Mouse (Mus musculus): ENCODE measurements at regions not wholly inside any gene's neighbourhood (a gene's known extent, or its start where the extent isn't known, plus 50 kb on each side); places are given as distances from the start of the nearest gene placed in this dataset.

- no peak for DNase-seq
Observed at GRCm38 (mm10) chr12:35863141-35863540, 62.3 kb upstream of the Agr3 start.

DNA sequence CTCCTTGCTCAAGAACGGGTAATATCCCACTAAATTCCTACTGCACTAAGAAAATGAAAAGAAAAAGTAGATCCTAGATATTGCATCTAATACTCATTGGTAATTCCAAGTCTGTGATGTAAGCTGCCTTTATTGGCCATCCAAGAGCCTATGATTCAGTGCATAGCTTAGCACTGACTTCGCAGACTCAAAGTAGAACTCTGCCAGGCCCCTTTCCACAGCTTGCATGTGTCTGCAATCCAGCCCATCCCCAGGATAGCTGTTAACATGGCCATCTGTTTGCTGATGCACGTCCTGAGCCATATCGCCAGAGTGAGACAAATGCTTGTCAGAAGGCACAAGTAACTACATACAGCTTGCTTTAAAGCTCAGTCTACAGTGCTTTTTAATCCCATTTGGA lies 72.3 kb upstream of the Agr3 start:
- DNase-seq: no peak

DNA sequence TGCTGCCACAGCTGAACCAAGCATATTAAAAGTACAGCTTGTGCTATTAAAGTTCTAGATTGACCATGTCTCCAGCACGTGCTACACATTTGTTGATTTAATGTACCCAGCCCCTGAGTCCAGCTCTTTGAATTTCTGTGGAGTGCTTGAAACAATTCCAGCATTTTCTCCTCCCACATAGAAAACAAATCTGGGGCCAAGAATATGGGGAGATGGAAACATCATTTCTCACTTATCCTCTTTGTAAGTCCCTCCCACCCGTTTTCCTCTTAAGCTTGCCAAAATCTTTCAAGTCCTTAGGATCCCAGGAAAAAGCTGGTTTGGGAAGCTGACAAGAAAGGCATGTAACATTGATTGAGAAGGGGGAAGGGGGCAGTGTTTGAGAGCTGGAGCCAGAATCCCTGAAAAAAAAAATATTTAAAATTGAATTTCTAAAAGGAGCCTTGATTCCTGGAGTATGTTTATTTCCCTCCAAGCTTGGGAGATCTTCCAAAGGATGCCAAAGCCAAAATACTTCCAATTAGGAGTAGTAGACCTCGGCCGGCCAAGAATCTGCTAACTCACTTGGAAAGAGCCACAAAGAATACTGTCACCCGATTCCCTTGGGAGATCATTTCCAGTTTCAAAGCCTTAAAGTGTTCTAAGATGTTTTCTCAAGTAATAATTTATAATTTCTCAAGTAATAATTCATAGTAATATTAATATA lies 78.4 kb upstream of the Agr3 start:
- no peak for DNase-seq

GRCm38 (mm10) chr12:35836946-35837345 lies 88.5 kb upstream of the Agr3 start:
- DNase-seq: no peak

DNA sequence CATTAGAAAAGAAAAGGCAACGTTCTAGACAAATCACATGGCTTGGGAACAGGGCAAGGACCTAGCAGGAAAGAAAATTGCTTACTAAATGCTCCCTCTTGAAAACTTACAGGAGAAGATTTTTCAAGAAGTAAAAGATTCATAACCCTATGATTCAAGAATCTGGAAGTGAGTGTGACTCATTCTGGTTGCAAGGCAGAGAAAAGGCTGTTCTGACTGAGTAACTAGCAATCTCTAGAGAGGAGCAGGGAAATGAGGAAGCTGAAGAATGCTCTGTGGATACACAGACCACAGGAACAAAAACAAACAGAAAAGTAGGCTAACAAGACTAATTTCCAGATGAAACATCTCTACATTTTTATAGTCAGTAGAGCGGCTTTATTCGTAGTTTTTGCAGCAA lies 92.1 kb upstream of the Agr3 start:
- DNase-seq: no peak

- no peak for DNase-seq
Observed at GRCm38 (mm10) chr12:35831922-35832512, 93.4 kb upstream of the Agr3 start.

DNA sequence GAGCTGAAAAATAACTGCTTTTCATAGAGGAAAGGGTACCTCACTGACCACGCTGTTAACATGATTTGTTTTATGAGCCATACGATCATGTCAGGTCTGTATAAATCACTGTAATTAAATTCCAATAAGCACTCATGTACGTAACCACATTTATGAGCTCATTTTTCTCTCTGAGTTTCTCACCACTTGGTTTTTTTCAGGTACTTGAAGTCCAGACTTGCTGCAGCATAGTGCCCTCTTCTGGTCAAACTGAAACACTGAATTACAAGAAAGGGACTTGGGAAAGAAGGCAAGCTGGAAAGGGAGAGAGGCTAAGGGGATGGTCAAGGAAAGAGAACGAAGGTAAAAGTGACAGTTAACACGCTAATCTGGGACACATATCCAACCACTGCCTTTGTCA lies 94.2 kb upstream of the Agr3 start:
- peak; percentile 79 for DNase-seq

DNA sequence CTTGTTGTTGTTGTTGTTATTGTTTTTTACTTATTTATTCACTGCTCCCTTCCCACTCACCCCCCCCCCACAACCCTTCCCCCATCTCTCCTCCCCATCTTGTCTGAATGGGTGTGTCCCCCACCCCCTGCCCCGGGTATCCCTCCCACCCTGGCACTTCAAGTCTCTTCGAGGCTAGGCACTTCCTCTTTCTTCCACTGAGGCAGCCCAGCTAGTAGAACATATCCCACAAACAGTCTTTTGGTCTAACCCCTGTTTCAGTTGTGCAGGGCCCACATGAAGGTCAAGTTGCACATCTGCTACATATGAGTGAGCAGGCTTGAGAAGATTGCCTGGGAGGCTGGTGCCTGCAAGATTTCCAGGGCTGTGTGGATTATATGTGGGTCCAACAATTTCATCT lies 97.6 kb upstream of the Agr3 start:
- DNase-seq: no peak

GRCm38 (mm10) chr12:35826990-35827389 lies 98.4 kb upstream of the Agr3 start:
- DNase-seq: no peak

GRCm38 (mm10) chr12:35824587-35824987 lies 100.8 kb upstream of the Agr3 start:
- peak; percentile 48 for DNase-seq

- no peak for DNase-seq
Observed at GRCm38 (mm10) chr12:35799261-35799660, 126.2 kb upstream of the Agr3 start.

- DNase-seq: no peak
Observed at GRCm38 (mm10) chr12:35775396-35775795, 150.0 kb upstream of the Agr3 start.

GRCm38 (mm10) chr12:35770387-35771024 lies 154.9 kb upstream of the Agr3 start:
- no peak for DNase-seq

GRCm38 (mm10) chr12:35758916-35759315 lies 166.5 kb upstream of the Agr3 start:
- DNase-seq: no peak

DNA sequence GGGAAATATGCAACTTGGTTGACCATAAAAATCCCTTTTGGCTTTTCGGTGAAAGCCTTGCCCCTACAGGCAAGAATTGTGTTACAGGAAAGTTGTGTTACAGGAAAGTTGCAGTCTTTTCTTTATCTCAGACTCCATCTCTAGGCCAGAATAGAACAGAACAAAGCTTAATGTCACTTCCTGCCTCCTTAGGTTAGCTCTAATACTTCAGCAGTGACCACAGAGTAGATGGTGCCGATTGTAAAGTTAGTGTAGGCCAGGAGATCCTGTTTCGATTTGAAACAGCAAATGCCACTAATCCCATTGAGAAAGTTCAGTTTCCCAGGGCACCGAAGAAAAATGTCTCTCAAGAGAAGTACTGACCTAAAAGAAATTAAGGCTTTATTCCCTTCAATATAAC lies 170.3 kb upstream of the Agr3 start:
- no peak for DNase-seq

DNA sequence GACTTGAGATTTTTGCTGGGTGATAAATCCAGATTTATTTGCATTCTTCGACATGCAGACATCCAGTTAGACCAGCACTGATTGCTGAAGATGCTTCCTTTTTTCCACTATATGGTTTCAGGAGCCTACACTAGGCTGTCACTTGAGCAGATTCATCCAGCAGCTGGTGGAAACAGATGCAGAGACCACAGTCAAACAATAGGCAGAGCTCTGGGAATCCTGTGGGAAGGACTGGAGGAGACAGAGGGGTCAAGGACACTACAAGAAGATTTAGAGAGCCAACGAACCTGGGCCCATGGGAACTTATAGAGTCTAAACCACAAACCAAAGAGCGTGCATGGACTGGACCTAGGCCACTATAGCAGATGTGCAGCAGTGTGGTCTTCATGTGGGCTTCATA lies 177.4 kb upstream of the Agr3 start:
- DNase-seq: no peak

DNA sequence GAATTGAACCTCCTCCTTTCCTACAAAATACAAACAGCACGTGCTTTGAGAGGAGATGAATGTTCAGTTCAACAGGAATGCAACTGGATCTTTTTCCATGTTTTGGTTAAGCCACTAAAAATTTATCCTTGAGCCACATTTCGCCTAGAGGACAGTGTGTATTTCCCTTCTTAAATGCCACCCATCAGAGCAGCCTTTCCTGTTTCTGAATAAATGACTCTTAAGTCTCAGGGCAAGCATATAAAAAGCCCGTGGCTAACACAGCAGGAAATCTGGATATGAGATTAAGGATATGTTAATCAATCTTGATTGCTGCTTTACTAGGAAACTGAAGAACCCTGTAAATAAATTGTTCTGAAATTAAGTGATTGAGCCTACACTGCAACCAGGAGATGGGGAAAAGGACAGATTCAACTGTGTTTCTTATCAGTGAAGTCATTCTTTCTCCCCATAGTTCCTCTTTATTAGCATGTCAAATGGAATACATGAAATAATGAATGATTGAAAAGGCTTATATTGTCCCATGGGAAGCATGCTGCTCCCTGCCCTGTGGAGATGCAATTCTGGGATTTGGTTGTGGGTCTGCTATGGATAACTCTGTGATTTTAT lies 178.6 kb upstream of the Agr3 start:
- no peak for DNase-seq

DNA sequence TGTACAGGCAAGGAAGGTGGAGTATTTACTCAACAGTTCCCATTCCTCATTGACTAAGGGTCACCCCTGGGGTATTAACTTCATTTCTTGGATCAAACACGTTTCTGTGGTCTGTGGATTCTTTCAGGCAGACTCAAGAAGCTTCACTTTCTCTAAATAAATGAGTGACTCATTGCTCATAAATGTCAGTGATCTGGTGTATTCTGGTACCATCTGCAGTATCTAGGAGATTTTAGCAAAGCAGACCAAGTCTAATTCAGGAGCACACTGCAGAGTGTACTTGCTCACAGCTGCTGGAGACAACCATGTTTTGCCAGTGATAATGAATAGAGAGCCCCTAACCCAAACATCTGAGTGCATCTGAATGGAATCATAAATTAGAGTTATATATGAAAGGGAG lies 182.7 kb upstream of the Agr3 start:
- DNase-seq: no peak

DNA sequence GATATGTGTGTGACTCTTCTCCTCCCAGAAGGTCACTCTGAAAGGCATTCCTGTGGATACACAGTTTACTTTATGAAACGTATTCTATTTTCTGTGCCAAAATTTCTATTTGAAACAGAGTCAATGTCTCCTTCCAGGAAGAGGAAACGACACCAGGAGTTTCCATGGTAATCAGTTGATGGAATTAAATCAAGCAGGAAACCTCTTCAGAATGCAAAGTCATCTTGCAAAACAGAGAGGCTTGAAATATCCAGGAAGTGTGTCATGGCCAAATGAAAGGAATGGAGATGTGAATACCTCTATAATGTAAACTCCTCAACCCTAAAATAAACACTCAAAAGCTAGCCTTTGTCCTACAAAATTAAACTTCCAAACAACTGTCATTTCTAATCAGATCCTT lies 189.0 kb upstream of the Agr3 start:
- DNase-seq: no peak

- no peak for DNase-seq
Observed at GRCm38 (mm10) chr12:35735002-35735401, 190.4 kb upstream of the Agr3 start.

DNA sequence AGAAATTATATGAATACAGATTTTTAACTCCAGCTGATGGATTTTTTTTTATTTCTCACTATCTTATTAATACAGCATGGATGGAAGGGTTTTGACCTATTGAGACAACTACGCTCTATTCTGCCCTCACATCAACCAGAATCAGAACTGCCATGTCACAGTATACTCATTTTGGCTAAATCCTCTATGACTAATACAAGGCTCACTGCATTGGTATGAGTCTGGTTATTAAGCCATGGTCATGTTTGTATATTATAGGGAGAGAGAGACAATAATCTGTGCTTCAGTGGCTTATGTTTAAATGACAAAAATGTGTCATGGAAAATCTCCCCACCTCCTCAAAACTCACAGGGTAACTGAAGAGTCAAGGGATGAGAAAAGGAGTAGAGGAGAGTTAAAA lies 191.0 kb upstream of the Agr3 start:
- DNase-seq: no peak

DNA sequence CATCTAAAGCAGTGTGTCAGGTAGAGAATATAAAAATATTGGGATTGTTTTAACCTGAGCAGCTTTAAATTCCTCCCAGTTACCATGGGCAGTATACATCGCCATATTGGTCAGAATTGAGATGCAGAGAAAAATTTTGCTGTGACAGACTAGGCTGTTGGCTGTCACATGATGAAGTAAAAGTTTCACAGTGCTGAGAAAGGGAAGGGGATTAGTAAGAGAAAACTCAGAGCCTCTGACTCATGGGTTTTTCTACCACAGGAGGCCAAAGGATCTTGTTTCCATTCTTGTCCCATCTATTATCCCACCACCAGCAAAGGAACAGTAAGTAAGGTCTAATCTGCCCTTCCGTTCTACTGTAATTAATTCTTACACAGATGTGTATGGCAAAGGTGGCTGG lies 191.8 kb upstream of the Agr3 start:
- no peak for DNase-seq

GRCm38 (mm10) chr12:35725910-35726309 lies 191.1 kb upstream of the Ahr start:
- DNase-seq: no peak

GRCm38 (mm10) chr12:35724132-35724531 lies 189.3 kb upstream of the Ahr start:
- no peak for DNase-seq
